Mouse (Mus musculus): ENCODE data around the gene Got1. TPM values are rescaled to one million over a fixed set of nuclear protein-coding genes. Genes with fewer than 3 reads are reported as not detected.

The Got1 gene
- 34.3 and 35.6 TPM in 2 replicates for polyA plus RNA-seq (2015; fragmentation: Nextera tagmentation; extraction: Ambion mirVana)

DNA sequence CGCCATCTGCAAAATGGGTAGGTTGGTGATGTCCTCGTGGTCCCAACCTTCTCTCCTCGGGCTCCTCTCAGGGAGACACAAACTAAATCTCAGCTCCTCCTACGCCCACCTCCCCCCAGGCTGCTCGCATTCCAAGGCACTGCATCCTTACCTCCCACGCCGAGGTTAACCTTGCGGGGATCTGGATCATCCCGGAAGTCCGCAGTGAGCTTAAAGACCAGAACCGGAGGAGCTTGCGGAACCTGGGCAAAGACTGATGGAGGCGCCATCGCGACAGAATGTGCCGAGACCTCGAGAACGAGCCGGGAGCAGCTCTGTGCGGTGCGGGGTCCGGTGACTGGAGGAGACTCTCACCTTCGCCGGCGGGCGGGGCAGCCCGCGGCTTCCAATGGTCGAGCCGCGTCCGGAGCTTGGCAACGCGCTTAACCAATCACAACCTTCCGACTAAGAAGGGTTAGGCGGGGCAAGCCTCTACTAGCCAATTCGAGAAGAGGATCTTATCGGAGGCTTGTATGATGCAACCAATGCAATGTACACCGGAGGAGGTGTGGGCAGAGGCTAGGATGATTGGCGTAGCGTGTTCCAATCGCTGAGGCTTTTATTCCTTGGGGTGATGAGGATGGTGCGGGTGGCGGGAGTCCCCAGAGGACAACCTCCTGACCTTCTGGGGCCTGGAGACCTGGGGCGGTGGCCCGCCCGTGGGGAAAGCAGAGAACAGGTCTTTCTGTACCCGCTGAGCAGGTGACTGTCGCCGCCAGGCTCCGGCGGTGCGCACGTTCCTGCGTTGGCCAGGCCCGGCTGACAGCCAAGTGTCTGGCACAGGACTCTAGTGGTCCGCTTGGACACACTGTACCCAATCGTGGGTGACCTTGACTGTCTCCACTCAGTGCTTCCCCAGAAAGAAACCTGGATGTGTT lies at the start of gene Got1:
Gene Got1, minus strand, starts transcription at position 419 of the 917 bp plus-strand sequence.
- WGBS: under 1% methylated on average over 58 of the region's 58 CpGs
- no peaks in the 10 kb centered on the region for H3K9me3 ChIP-seq
- ATAC-seq (ENCODE audit: insufficient number of reproducible peaks, insufficient read depth, low FRiP score, low TSS enrichment, low read depth): peak; percentile 99
- peak within 1 kb of the TSS; percentile 90 for H3K4me2 ChIP-seq
- no peaks in the 10 kb centered on the region for H3K36me3 ChIP-seq
- H3K9ac ChIP-seq: peak within 1 kb of the TSS; percentile 80
- H3K4me3 ChIP-seq: peak within 1 kb of the TSS; percentile 76
- peak within 1 kb of the TSS; percentile 30; the same call in 1 of the 2 replicates for H3K27ac ChIP-seq
- peaks cover 6% of the 10 kb centered on the region; the same call in 1 of the 2 replicates for H3K27me3 ChIP-seq
- peaks cover 32% of the 10 kb centered on the region for H3K4me1 ChIP-seq

- WGBS: 13% methylated on average over 32 of the region's 32 CpGs
- H3K4me3 ChIP-seq: peak overlapping the region; percentile 47
- H3K27ac ChIP-seq: no peak overlapping the region
- ATAC-seq (ENCODE audit: insufficient number of reproducible peaks, insufficient read depth, low FRiP score, low TSS enrichment, low read depth): no peak
- H3K27me3 ChIP-seq: peaks cover 79% of the 10 kb centered on the region
- H3K4me1 ChIP-seq: peaks cover 6% of the 10 kb centered on the region
- H3K9ac ChIP-seq: peak overlapping the region; percentile 57
- no peaks in the 10 kb centered on the region for H3K36me3 ChIP-seq
- no peaks in the 10 kb centered on the region for H3K9me3 ChIP-seq
- H3K4me2 ChIP-seq: peak overlapping the region; percentile 85
Measured at GRCm38 (mm10) chr19:43570831-43571790, 46.7 kb upstream of the Got1 start.

- Histone ChIP-seq H3K4me3 (no peak overlapping the region), H3K27me3 (peaks cover 76% of the 10 kb centered on the region), H3K36me3 (no peaks in the 10 kb centered on the region), H3K9ac (no peak overlapping the region), H3K4me2 (no peak overlapping the region), H3K4me1 (peaks cover 6% of the 10 kb centered on the region), H3K9me3 (no peaks in the 10 kb centered on the region), H3K27ac (no peak overlapping the region)
- no peak for ATAC-seq (ENCODE audit: insufficient number of reproducible peaks, insufficient read depth, low FRiP score, low TSS enrichment, low read depth)
- 37% methylated on average over 6 of the region's 6 CpGs for WGBS
Measured at GRCm38 (mm10) chr19:43569133-43569532, 44.7 kb upstream of the Got1 start.

DNA sequence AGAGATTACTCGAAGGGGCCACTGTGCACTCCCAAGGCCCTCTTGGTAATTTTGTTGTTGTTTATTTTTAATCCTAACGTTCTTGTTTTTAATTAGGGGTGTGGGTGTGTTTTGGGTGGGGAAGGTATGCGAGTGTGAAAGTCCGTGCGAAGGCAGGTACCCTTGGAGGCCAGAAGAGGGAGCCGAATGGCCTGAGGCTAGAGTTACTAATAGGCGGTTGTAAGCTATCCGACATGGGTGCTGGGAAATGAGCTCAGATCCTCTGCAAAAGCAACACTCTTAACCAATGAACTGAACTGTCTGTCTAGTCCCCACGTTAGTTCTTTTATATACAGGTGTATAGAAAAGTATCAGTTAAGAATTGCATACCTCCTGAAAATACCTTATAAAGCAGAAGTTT lies 43.9 kb upstream of the Got1 start:
- peaks cover 6% of the 10 kb centered on the region for H3K4me1 ChIP-seq
- no peak overlapping the region for H3K9ac ChIP-seq
- H3K27ac ChIP-seq: no peak overlapping the region
- peaks cover 68% of the 10 kb centered on the region for H3K27me3 ChIP-seq
- no peak for ATAC-seq (ENCODE audit: insufficient number of reproducible peaks, insufficient read depth, low FRiP score, low TSS enrichment, low read depth)
- H3K4me3 ChIP-seq: no peak overlapping the region
- no peaks in the 10 kb centered on the region for H3K9me3 ChIP-seq
- H3K4me2 ChIP-seq: no peak overlapping the region
- H3K36me3 ChIP-seq: no peaks in the 10 kb centered on the region
- 34% methylated on average over 9 of the region's 9 CpGs for WGBS

- H3K4me3 ChIP-seq: no peak overlapping the region
- no peaks in the 10 kb centered on the region for H3K4me1 ChIP-seq
- ATAC-seq (ENCODE audit: insufficient number of reproducible peaks, insufficient read depth, low FRiP score, low TSS enrichment, low read depth): no peak
- H3K9ac ChIP-seq: no peak overlapping the region
- peaks cover 24% of the 10 kb centered on the region for H3K27me3 ChIP-seq
- no peaks in the 10 kb centered on the region for H3K9me3 ChIP-seq
- H3K36me3 ChIP-seq: no peaks in the 10 kb centered on the region
- H3K27ac ChIP-seq: no peak overlapping the region
- 69% methylated on average over 5 of the region's 5 CpGs for WGBS
- H3K4me2 ChIP-seq: no peak overlapping the region
Measured at GRCm38 (mm10) chr19:43563166-43563565, 38.8 kb upstream of the Got1 start.

DNA sequence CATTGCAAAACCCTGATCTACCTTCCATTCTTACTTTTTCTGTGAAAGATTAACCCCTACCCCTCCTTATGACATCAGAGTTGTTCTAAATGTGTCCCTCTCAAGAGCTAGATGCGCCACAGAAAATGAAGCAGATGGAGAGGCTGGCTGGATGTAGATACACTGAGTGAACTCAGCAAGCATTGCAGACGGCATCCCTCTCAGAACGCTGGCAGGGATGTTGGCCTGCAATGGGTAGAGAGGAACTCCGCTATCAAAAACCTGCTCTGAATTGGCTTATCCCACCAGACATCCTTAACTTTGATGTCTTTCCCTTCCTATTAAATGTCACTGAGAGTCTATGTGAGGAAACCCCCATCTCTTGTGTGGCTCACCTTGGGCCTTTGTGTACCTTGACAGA lies 37.4 kb upstream of the Got1 start:
- peaks cover 18% of the 10 kb centered on the region for H3K27me3 ChIP-seq
- no peak overlapping the region for H3K27ac ChIP-seq
- no peak overlapping the region for H3K4me3 ChIP-seq
- no peak overlapping the region for H3K4me2 ChIP-seq
- H3K9ac ChIP-seq: no peak overlapping the region
- H3K36me3 ChIP-seq: no peaks in the 10 kb centered on the region
- H3K4me1 ChIP-seq: no peaks in the 10 kb centered on the region
- ATAC-seq (ENCODE audit: insufficient number of reproducible peaks, insufficient read depth, low FRiP score, low TSS enrichment, low read depth): no peak
- H3K9me3 ChIP-seq: no peaks in the 10 kb centered on the region
- 81% methylated on average over 4 of the region's 4 CpGs for WGBS

- 79% methylated on average over 2 of the region's 2 CpGs for WGBS
Measured at GRCm38 (mm10) chr19:43560244-43560643, 35.8 kb upstream of the Got1 start.

GRCm38 (mm10) chr19:43551493-43551890 lies 27.1 kb upstream of the Got1 start:
- Histone ChIP-seq H3K27me3 (peaks cover 49% of the 10 kb centered on the region), H3K9me3 (no peaks in the 10 kb centered on the region), H3K27ac (no peak overlapping the region), H3K4me3 (no peak overlapping the region), H3K4me1 (peaks cover 5% of the 10 kb centered on the region), H3K9ac (no peak overlapping the region), H3K4me2 (no peak overlapping the region), H3K36me3 (no peaks in the 10 kb centered on the region)
- ATAC-seq (ENCODE audit: insufficient number of reproducible peaks, insufficient read depth, low FRiP score, low TSS enrichment, low read depth): no peak
- 64% methylated on average over 6 of the region's 6 CpGs for WGBS

More at GRCm38 (mm10) chr19:43560244-43560643, 35.8 kb upstream of the Got1 start:
- Histone ChIP-seq H3K4me1 (no peaks in the 10 kb centered on the region), H3K9ac (no peak overlapping the region), H3K27me3 (peaks cover 5% of the 10 kb centered on the region; the same call in 1 of the 2 replicates), H3K4me3 (no peak overlapping the region), H3K4me2 (no peak overlapping the region), H3K9me3 (no peaks in the 10 kb centered on the region), H3K27ac (no peak overlapping the region), H3K36me3 (no peaks in the 10 kb centered on the region)
- ATAC-seq (ENCODE audit: insufficient number of reproducible peaks, insufficient read depth, low FRiP score, low TSS enrichment, low read depth): no peak

GRCm38 (mm10) chr19:43550706-43551492 lies 26.5 kb upstream of the Got1 start:
- Histone ChIP-seq H3K27me3 (peaks cover 55% of the 10 kb centered on the region), H3K9me3 (no peaks in the 10 kb centered on the region), H3K27ac (no peak overlapping the region), H3K4me1 (peaks cover 11% of the 10 kb centered on the region), H3K36me3 (no peaks in the 10 kb centered on the region), H3K9ac (no peak overlapping the region), H3K4me2 (no peak overlapping the region), H3K4me3 (no peak overlapping the region)
- WGBS: 83% methylated on average over 18 of the region's 18 CpGs
- no peak for ATAC-seq (ENCODE audit: insufficient number of reproducible peaks, insufficient read depth, low FRiP score, low TSS enrichment, low read depth)

GRCm38 (mm10) chr19:43548060-43548459 lies 23.7 kb upstream of the Got1 start:
- H3K4me3 ChIP-seq: no peak overlapping the region
- no peak overlapping the region for H3K27ac ChIP-seq
- WGBS: 86% methylated on average over 5 of the region's 5 CpGs
- no peak overlapping the region for H3K9ac ChIP-seq
- no peaks in the 10 kb centered on the region for H3K9me3 ChIP-seq
- no peak for ATAC-seq (ENCODE audit: insufficient number of reproducible peaks, insufficient read depth, low FRiP score, low TSS enrichment, low read depth)
- H3K4me1 ChIP-seq: peaks cover 11% of the 10 kb centered on the region
- H3K4me2 ChIP-seq: no peak overlapping the region
- no peaks in the 10 kb centered on the region for H3K36me3 ChIP-seq
- peaks cover 77% of the 10 kb centered on the region for H3K27me3 ChIP-seq

Data from embryonic facial prominence, embryonic 13.5 days (tissue).